Mouse (Mus musculus) embryonic facial prominence, embryonic 14.5 days (tissue): ENCODE measurements at regions not wholly inside any gene's neighbourhood (a gene's known extent, or its start where the extent isn't known, plus 50 kb on each side); places are given as distances from the start of the nearest gene placed in this dataset.

ENCODE experiments used
- ATAC-seq: fragments of 200-750 bp; cut with Nextera tagmentation; 2 replicates; pipeline ENCODE4 v1.8.0; 2017; ENCODE audit warnings: low read depth, moderate number of reproducible peaks, moderate TSS enrichment
- DNase-seq: peaks from one replicate; pipeline ENCODE4 v3.0.0-alpha.2; 2015; ENCODE audit warnings: low spot score
- H3K27ac ChIP-seq: fragments of 300-500 bp; sonication (generic); replicated peaks from 2 replicates; pipeline ENCODE4 v1.5.1; 2014; ENCODE audit warnings: low read depth, mild to moderate bottlenecking, low read length, moderate library complexity
- H3K27me3 ChIP-seq: fragments of 300-500 bp; sonication (generic); replicated peaks from 2 replicates; pipeline ENCODE4 v1.6.1; 2014; ENCODE audit warnings: low read length; ENCODE audit not compliant: control insufficient read depth, insufficient read depth
- H3K36me3 ChIP-seq: fragments of 300-500 bp; sonication (generic); 2 replicates; pipeline ENCODE4 v1.6.1; 2014; ENCODE audit warnings: low read length, mixed read lengths; ENCODE audit not compliant: control insufficient read depth, insufficient read depth
- H3K4me1 ChIP-seq: fragments of 300-500 bp; sonication (generic); 2 replicates; pipeline ENCODE4 v1.6.1; 2014; ENCODE audit warnings: antibody characterized with exemption, low read length; ENCODE audit not compliant: control insufficient read depth, insufficient read depth
- H3K4me2 ChIP-seq: fragments of 300-500 bp; sonication (generic); 2 replicates; pipeline ENCODE4 v1.6.1; 2014; ENCODE audit warnings: low read depth, mild to moderate bottlenecking, low read length, moderate library complexity, mixed read lengths
- H3K4me3 ChIP-seq: fragments of 300-500 bp; sonication (generic); 2 replicates; pipeline ENCODE4 v1.5.1; 2014; ENCODE audit warnings: low read depth, mild to moderate bottlenecking, low read length
- H3K9ac ChIP-seq: fragments of 300-500 bp; sonication (generic); 2 replicates; pipeline ENCODE4 v1.6.1; 2014; ENCODE audit warnings: low read depth, mild to moderate bottlenecking, low read length, moderate library complexity, mixed read lengths
- H3K9me3 ChIP-seq: fragments of 300-500 bp; sonication (generic); 2 replicates; pipeline ENCODE4 v1.6.1; 2016; ENCODE audit warnings: low read length; ENCODE audit not compliant: control insufficient read depth
- WGBS: fragments of 180-500 bp; shearing (Covaris S2); extraction: QIAGEN DNeasy Blood & Tissue Kit; methylation state at CpG from one replicate; pipeline ENCODE4 v1.1.7; 2014; 5-methylcytosine and 5-hydroxymethylcytosine counted together

GRCm38 (mm10) chr4:40537859-40538258 is 65.9 kb downstream of the Tmem215 start:
- DNase-seq (no peak), ATAC-seq (no peak)
- Histone ChIP-seq H3K27ac (no peak overlapping the region), H3K4me1 (no peaks in the 10 kb centered on the region), H3K27me3 (no peaks in the 10 kb centered on the region), H3K36me3 (no peaks in the 10 kb centered on the region), H3K4me3 (no peak overlapping the region), H3K4me2 (no peak overlapping the region), H3K9ac (no peak overlapping the region), H3K9me3 (no peaks in the 10 kb centered on the region)
- WGBS, result 75% methylated on average over 3 of the region's 3 CpGs

GRCm38 (mm10) chr4:40543085-40544048 is 71.4 kb downstream of the Tmem215 start:
- DNase-seq (no peak), ATAC-seq (no peak)
- H3K36me3 ChIP-seq, result no peaks in the 10 kb centered on the region
- no peaks in the 10 kb centered on the region for H3K4me1 ChIP-seq
- no peaks in the 10 kb centered on the region for H3K27me3 ChIP-seq
- H3K9ac ChIP-seq, result no peak overlapping the region
- H3K9me3 ChIP-seq, result no peaks in the 10 kb centered on the region
- no peak overlapping the region for H3K4me2 ChIP-seq
- H3K27ac ChIP-seq, result no peak overlapping the region
- H3K4me3 ChIP-seq, result no peak overlapping the region
- 79% methylated on average over 8 of the region's 8 CpGs for WGBS

- 37% methylated on average over 4 of the region's 4 CpGs for WGBS
These were observed 72.1 kb downstream of the Tmem215 start for GRCm38 (mm10) chr4:40544056-40544455.

DNA sequence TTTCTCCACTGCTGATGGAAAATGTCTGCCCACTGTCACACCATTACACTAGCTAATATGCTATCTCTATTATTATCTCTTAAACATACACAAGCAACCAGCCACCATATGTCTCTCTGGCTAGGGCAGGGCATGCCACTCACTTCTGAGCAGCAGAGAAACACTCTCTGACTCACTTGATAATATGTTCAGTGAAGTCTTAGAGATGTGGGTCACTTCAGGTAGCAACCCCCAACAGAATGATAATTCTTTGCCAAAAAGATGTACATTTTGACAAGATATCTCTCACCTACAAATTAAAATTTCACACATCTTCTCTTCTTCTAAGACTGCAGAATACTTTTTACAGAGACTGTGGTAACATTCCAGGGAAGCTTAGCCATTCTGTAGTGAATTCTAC is 72.8 kb downstream of the Tmem215 start:
- ATAC-seq (no peak), DNase-seq (no peak)
- no peak overlapping the region for H3K4me3 ChIP-seq
- no peaks in the 10 kb centered on the region for H3K27me3 ChIP-seq
- no peak overlapping the region for H3K9ac ChIP-seq
- no peak overlapping the region for H3K4me2 ChIP-seq
- no peaks in the 10 kb centered on the region for H3K4me1 ChIP-seq
- no peak overlapping the region for H3K27ac ChIP-seq
- H3K36me3 ChIP-seq, result no peaks in the 10 kb centered on the region
- no peaks in the 10 kb centered on the region for H3K9me3 ChIP-seq

More at GRCm38 (mm10) chr4:40544056-40544455, 72.1 kb downstream of the Tmem215 start:
- Histone ChIP-seq H3K9me3 (no peaks in the 10 kb centered on the region), H3K36me3 (no peaks in the 10 kb centered on the region), H3K27ac (no peak overlapping the region), H3K4me3 (no peak overlapping the region), H3K27me3 (no peaks in the 10 kb centered on the region), H3K4me2 (no peak overlapping the region), H3K9ac (no peak overlapping the region), H3K4me1 (no peaks in the 10 kb centered on the region)
- ATAC-seq (no peak), DNase-seq (peak; percentile 59)

- no peak overlapping the region for H3K9ac ChIP-seq
- WGBS, result 73% methylated on average over 5 of the region's 5 CpGs
- no peak overlapping the region for H3K4me2 ChIP-seq
- ATAC-seq, result no peak
- H3K4me3 ChIP-seq, result no peak overlapping the region
- DNase-seq, result no peak
- no peaks in the 10 kb centered on the region for H3K36me3 ChIP-seq
- no peak overlapping the region for H3K27ac ChIP-seq
- no peaks in the 10 kb centered on the region for H3K27me3 ChIP-seq
- no peaks in the 10 kb centered on the region for H3K4me1 ChIP-seq
- H3K9me3 ChIP-seq, result no peaks in the 10 kb centered on the region
These were observed 73.7 kb downstream of the Tmem215 start for GRCm38 (mm10) chr4:40545700-40546099.

GRCm38 (mm10) chr4:40559824-40560223 is 87.8 kb downstream of the Tmem215 start:
- ATAC-seq, result no peak; the same call in 1 of the 2 replicates
- DNase-seq, result no peak
- Histone ChIP-seq H3K9ac (no peak overlapping the region), H3K9me3 (no peaks in the 10 kb centered on the region), H3K27me3 (no peaks in the 10 kb centered on the region), H3K4me3 (no peak overlapping the region), H3K4me2 (no peak overlapping the region), H3K36me3 (no peaks in the 10 kb centered on the region), H3K4me1 (no peaks in the 10 kb centered on the region), H3K27ac (no peak overlapping the region)
- 65% methylated on average over 2 of the region's 2 CpGs for WGBS

DNA sequence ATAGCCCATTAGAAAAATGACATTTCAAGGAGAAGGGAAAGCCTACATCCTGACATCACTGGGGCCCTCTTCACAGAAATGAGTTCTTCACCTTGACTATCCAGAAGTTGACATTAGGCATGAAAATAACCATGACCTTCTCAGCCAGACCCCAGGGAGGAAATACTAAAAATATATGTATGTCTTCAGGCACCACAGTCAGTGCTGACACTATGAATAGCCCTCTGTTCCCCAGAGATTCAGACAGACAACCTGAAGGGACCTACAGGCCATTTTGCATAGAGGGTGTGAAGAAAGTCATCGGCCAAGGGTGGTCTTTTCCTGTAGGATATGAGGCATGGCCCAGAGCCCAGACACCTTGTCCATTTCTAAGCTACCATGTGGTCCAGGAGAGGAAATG is 101.3 kb downstream of the Tmem215 start:
- H3K4me1 ChIP-seq, result no peaks in the 10 kb centered on the region
- H3K9me3 ChIP-seq, result no peaks in the 10 kb centered on the region
- ATAC-seq (no peak), DNase-seq (no peak)
- no peak overlapping the region for H3K27ac ChIP-seq
- H3K4me3 ChIP-seq, result no peak overlapping the region
- H3K36me3 ChIP-seq, result no peaks in the 10 kb centered on the region
- no peaks in the 10 kb centered on the region for H3K27me3 ChIP-seq
- no peak overlapping the region for H3K9ac ChIP-seq
- WGBS, result 80% methylated on average over 1 of the region's 1 CpGs
- no peak overlapping the region for H3K4me2 ChIP-seq

GRCm38 (mm10) chr4:40575951-40576350 is 104.0 kb downstream of the Tmem215 start:
- no peak overlapping the region for H3K4me3 ChIP-seq
- H3K27me3 ChIP-seq, result no peaks in the 10 kb centered on the region
- H3K4me1 ChIP-seq, result no peaks in the 10 kb centered on the region
- 70% methylated on average over 1 of the region's 1 CpGs for WGBS
- ATAC-seq (no peak), DNase-seq (no peak)
- no peak overlapping the region for H3K9ac ChIP-seq
- no peaks in the 10 kb centered on the region for H3K36me3 ChIP-seq
- H3K9me3 ChIP-seq, result no peaks in the 10 kb centered on the region
- H3K4me2 ChIP-seq, result no peak overlapping the region
- H3K27ac ChIP-seq, result no peak overlapping the region

DNA sequence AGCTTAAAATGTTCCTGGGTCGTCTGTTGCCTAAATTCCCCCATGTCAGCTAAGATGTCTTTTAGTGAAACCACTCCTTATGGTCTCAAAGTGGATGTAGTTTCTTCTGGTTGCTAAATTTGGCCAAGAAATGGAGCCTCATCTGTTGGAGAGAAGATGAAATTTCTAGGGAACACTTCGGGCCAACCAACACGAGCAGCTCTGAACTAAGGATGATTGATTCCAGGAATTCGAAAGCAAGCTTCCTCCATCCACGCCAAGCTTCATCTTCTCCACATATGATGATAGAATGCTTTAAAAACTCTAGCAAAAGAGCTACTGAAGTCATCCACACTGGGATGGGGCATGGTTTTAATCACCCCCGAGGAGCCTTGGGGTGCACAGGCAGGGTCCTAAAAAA is 112.5 kb downstream of the Tmem215 start:
- no peaks in the 10 kb centered on the region for H3K4me1 ChIP-seq
- H3K27me3 ChIP-seq, result no peaks in the 10 kb centered on the region
- H3K4me2 ChIP-seq, result no peak overlapping the region
- 59% methylated on average over 6 of the region's 6 CpGs for WGBS
- no peak overlapping the region for H3K9ac ChIP-seq
- H3K36me3 ChIP-seq, result no peaks in the 10 kb centered on the region
- no peak overlapping the region for H3K4me3 ChIP-seq
- DNase-seq (peak; percentile 73), ATAC-seq (no peak; the same call in 1 of the 2 replicates)
- no peaks in the 10 kb centered on the region for H3K9me3 ChIP-seq
- H3K27ac ChIP-seq, result peak overlapping the region; percentile 77
